Mouse (Mus musculus): ENCODE results near the gene Stk39. TPM values are rescaled to one million over a fixed set of nuclear protein-coding genes. Genes with fewer than 3 reads are reported as not detected.
A peak's percentile ranks its signal among the peaks of the same experiment; 100 is the strongest.

Gene Stk39
- polyA plus RNA-seq, 1 experiment from 2014 or later = 53.0 TPM

DNA sequence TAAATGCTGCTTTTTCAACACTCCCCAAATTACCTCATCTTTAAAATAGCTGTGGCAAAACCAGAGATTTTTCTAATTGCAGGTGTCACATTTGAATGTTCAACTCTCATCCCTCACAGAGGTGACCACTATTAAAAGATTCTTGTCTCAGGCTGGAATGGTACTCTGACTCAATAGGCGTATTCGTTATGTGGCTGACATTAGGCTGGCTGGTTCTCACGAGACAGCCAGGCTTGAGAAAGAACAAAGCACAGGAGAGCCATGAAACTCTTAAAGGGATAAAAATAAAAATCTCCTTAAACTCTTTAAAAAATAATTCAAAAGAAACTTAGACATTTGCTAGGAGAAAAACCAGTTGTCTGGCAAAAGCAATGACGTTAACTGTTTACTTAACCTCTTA is 853 bp upstream of the Stk39 start:
- no peaks in the 10 kb centered on the region for H3K27me3 ChIP-seq (ENCODE audit: control insufficient read depth, insufficient read depth, low read length)
- no peak overlapping the region for H3K27ac ChIP-seq (ENCODE audit: low read depth, low read length)
- H3K4me3 ChIP-seq (ENCODE audit: low read depth, low read length) = no peak overlapping the region; the same call in 1 of the 2 replicates
- WGBS = 29% methylated on average over 4 of the region's 4 CpGs
- no peak overlapping the region for H3K4me2 ChIP-seq (replicated peaks; ENCODE audit: low read depth, low read length)
- no peaks in the 10 kb centered on the region for H3K36me3 ChIP-seq (ENCODE audit: control insufficient read depth, insufficient read depth, low read length)
- peaks cover 2% of the 10 kb centered on the region; the same call in 1 of the 2 replicates for H3K4me1 ChIP-seq (replicated peaks; ENCODE audit: control insufficient read depth, insufficient read depth, low read length)
- ATAC-seq (ENCODE audit: low FRiP score) = no peak
- H3K9ac ChIP-seq (ENCODE audit: low read depth, low read length) = no peak overlapping the region
- H3K9me3 ChIP-seq (ENCODE audit: control insufficient read depth, low read length) = no peaks in the 10 kb centered on the region
- DNase-seq (ENCODE audit: low spot score) = no peak

DNA sequence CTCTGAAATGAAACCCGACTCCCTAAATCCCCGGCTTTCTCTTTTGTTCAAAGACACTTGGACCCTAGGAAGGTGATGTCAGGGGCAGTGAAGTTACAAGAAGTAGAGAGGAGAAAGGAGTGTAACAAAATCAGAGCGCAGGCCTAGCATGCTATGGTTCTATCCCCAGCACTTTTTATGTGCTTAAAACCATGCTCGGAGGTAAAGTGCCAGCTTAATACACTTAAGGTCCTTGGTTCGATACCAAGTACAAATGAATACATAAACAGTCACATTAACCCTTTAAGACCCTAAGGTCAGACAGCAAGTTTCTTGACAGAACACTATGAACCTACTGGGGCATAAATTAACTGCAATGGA is 463 bp upstream of the Stk39 start:
- H3K27me3 ChIP-seq (ENCODE audit: control insufficient read depth, insufficient read depth, low read length) = no peaks in the 10 kb centered on the region
- no peak overlapping the region; the same call in 1 of the 2 replicates for H3K9ac ChIP-seq (ENCODE audit: low read depth, low read length)
- WGBS = 3% methylated on average over 5 of the region's 5 CpGs
- ATAC-seq (ENCODE audit: low FRiP score) = peak; percentile 6; the same call in 1 of the 2 replicates
- H3K4me3 ChIP-seq (ENCODE audit: low read depth, low read length) = peak overlapping the region; percentile 90
- H3K27ac ChIP-seq (ENCODE audit: low read depth, low read length) = no peak overlapping the region
- peak overlapping the region; percentile 83 for H3K4me2 ChIP-seq (replicated peaks; ENCODE audit: low read depth, low read length)
- DNase-seq (ENCODE audit: low spot score) = no peak
- H3K36me3 ChIP-seq (ENCODE audit: control insufficient read depth, insufficient read depth, low read length) = no peaks in the 10 kb centered on the region
- peaks cover 2% of the 10 kb centered on the region; the same call in 1 of the 2 replicates for H3K4me1 ChIP-seq (replicated peaks; ENCODE audit: control insufficient read depth, insufficient read depth, low read length)
- no peaks in the 10 kb centered on the region for H3K9me3 ChIP-seq (ENCODE audit: control insufficient read depth, low read length)

DNA sequence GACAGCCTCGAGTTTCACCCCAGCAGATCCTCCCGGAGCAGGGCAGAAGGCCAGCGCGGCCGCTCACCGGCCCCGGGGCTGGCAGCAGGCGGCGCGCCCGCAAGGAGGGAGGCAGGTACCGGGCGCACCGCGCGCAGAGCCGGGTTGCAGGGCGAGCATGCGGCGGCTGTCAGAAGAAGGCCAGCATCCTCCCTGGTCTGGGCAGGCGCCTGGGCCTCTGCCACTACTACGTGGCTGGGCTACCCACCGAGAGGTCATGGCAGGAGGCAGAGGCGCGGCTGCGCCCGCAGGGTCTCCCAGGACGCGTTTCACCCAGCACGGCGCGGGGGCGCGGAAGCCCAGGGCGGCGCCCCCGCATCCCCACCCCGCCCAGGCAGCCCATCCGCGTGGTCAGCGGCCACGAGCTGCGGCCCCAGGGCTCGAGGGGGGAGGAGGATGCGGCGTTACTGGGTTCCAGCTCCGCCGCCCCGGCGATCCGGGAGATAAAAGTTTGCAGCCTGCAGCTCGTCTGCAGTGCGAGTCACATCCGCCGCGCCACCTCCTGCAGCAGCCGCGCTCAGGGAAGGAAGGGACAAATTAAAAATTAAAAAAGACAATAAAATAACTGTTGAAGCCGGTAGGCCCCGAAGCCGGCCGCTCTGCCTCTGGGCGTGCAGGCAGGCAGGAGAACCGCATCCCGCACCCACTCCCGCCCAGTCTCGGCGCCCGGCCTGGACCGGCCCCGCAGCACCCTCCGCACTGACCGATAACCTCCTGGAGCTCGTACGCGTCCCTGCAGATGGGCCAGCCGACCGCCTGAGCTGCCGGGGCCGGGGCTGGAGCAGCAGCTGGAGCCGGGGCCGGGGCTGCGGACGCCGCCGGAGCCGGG is 943 bp downstream of the Stk39 start:
- peak; percentile 76 for DNase-seq (ENCODE audit: low spot score)
- peak overlapping the region; percentile 92 for H3K27ac ChIP-seq (ENCODE audit: low read depth, low read length)
- H3K4me3 ChIP-seq (ENCODE audit: low read depth, low read length) = peak overlapping the region; percentile 90
- peak overlapping the region; percentile 91 for H3K9ac ChIP-seq (ENCODE audit: low read depth, low read length)
- H3K36me3 ChIP-seq (ENCODE audit: control insufficient read depth, insufficient read depth, low read length) = no peaks in the 10 kb centered on the region
- H3K4me2 ChIP-seq (replicated peaks; ENCODE audit: low read depth, low read length) = peak overlapping the region; percentile 83
- H3K9me3 ChIP-seq (ENCODE audit: control insufficient read depth, low read length) = no peaks in the 10 kb centered on the region
- ATAC-seq (ENCODE audit: low FRiP score) = peak; percentile 86
- H3K4me1 ChIP-seq (replicated peaks; ENCODE audit: control insufficient read depth, insufficient read depth, low read length) = peaks cover 2% of the 10 kb centered on the region; the same call in 1 of the 2 replicates
- WGBS = under 1% methylated on average over 75 of the region's 87 CpGs
- H3K27me3 ChIP-seq (ENCODE audit: control insufficient read depth, insufficient read depth, low read length) = no peaks in the 10 kb centered on the region

DNA sequence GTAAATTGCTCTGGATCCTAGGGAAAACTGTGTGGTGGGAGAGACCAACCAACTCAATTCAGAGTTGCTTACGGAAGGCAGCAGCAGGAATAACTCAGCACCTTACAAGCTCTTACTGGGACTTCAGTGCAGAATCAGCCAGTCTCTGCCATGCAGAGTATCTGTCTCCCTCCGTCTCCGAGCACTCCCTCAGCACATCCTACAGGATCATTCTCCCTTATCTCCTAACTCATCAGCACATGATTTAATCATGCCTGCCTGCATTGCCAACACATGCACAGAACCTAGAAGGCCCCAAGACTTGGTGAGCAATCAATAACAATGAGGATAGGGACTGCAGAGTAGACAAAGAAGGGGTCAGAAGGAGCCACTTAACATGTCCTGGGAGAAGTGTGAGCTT is 2.6 kb downstream of the Stk39 start:
- Histone ChIP-seq H3K4me3 (ENCODE audit: low read depth, low read length) (no peak overlapping the region), H3K4me2 (replicated peaks; ENCODE audit: low read depth, low read length) (peak overlapping the region; percentile 31; the same call in 1 of the 2 replicates), H3K4me1 (replicated peaks; ENCODE audit: control insufficient read depth, insufficient read depth, low read length) (peaks cover 2% of the 10 kb centered on the region; the same call in 1 of the 2 replicates), H3K36me3 (ENCODE audit: control insufficient read depth, insufficient read depth, low read length) (no peaks in the 10 kb centered on the region), H3K9ac (ENCODE audit: low read depth, low read length) (no peak overlapping the region), H3K27ac (ENCODE audit: low read depth, low read length) (no peak overlapping the region), H3K9me3 (ENCODE audit: control insufficient read depth, low read length) (no peaks in the 10 kb centered on the region), H3K27me3 (ENCODE audit: control insufficient read depth, insufficient read depth, low read length) (no peaks in the 10 kb centered on the region)
- ATAC-seq (ENCODE audit: low FRiP score) (no peak), DNase-seq (ENCODE audit: low spot score) (peak; percentile 10)
- WGBS = 61% methylated on average over 3 of the region's 3 CpGs

DNA sequence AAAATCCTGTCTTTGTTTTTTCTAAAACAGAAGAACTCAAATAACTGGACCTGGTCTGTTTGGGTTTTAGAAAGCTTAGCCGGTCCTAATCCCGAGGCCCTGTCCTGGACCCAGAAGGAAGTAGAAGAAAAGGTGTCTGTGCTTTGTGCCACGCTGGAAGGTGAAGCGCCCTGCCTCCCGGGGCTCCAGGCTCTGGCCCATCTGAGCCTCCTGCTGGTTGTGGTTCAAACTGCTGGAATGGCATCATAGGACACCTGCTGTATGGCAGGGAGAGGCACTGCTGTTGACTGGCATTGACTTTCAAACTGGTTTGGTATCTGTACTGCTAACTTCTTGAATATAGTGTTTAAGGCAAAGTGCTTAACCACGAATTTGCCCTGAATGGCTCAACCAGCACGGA is 3.4 kb downstream of the Stk39 start:
- WGBS = 63% methylated on average over 7 of the region's 7 CpGs

DNA sequence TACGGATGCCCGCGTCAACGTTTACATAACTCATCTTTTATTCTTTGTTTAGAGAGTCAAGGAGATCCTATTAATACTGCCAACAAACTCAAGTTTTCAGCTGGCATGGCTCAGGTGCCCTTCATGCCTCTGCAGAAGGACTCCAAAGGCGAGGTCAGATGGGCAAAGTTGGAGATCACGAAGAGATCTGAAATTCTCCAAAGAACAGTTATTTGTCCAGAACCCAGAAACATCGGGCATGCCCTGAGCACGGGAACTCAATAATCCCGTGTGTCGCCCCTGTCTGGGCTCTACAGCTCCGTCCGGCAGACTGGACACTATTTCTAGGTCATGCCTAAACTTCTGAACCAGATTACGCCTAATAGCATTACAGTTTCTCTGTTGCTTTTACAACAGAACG is 3.8 kb downstream of the Stk39 start:
- Histone ChIP-seq H3K27ac (ENCODE audit: low read depth, low read length) (no peak overlapping the region), H3K27me3 (ENCODE audit: control insufficient read depth, insufficient read depth, low read length) (no peaks in the 10 kb centered on the region), H3K4me1 (replicated peaks; ENCODE audit: control insufficient read depth, insufficient read depth, low read length) (peaks cover 2% of the 10 kb centered on the region; the same call in 1 of the 2 replicates), H3K9ac (ENCODE audit: low read depth, low read length) (no peak overlapping the region), H3K4me2 (replicated peaks; ENCODE audit: low read depth, low read length) (no peak overlapping the region), H3K9me3 (ENCODE audit: control insufficient read depth, low read length) (no peaks in the 10 kb centered on the region), H3K36me3 (ENCODE audit: control insufficient read depth, insufficient read depth, low read length) (no peaks in the 10 kb centered on the region), H3K4me3 (ENCODE audit: low read depth, low read length) (no peak overlapping the region)
- WGBS = 90% methylated on average over 14 of the region's 14 CpGs
- no peak for ATAC-seq (ENCODE audit: low FRiP score)
- DNase-seq (ENCODE audit: low spot score) = no peak

More for the DNA sequence above, 3.4 kb downstream of the Stk39 start:
- H3K27me3 ChIP-seq (ENCODE audit: control insufficient read depth, insufficient read depth, low read length) = no peaks in the 10 kb centered on the region
- no peak overlapping the region for H3K9ac ChIP-seq (ENCODE audit: low read depth, low read length)
- H3K4me3 ChIP-seq (ENCODE audit: low read depth, low read length) = no peak overlapping the region
- ATAC-seq (ENCODE audit: low FRiP score) (no peak), DNase-seq (ENCODE audit: low spot score) (peak; percentile 28)
- peaks cover 2% of the 10 kb centered on the region; the same call in 1 of the 2 replicates for H3K4me1 ChIP-seq (replicated peaks; ENCODE audit: control insufficient read depth, insufficient read depth, low read length)
- no peak overlapping the region for H3K4me2 ChIP-seq (replicated peaks; ENCODE audit: low read depth, low read length)
- H3K27ac ChIP-seq (ENCODE audit: low read depth, low read length) = no peak overlapping the region
- no peaks in the 10 kb centered on the region for H3K36me3 ChIP-seq (ENCODE audit: control insufficient read depth, insufficient read depth, low read length)
- H3K9me3 ChIP-seq (ENCODE audit: control insufficient read depth, low read length) = no peaks in the 10 kb centered on the region

DNA sequence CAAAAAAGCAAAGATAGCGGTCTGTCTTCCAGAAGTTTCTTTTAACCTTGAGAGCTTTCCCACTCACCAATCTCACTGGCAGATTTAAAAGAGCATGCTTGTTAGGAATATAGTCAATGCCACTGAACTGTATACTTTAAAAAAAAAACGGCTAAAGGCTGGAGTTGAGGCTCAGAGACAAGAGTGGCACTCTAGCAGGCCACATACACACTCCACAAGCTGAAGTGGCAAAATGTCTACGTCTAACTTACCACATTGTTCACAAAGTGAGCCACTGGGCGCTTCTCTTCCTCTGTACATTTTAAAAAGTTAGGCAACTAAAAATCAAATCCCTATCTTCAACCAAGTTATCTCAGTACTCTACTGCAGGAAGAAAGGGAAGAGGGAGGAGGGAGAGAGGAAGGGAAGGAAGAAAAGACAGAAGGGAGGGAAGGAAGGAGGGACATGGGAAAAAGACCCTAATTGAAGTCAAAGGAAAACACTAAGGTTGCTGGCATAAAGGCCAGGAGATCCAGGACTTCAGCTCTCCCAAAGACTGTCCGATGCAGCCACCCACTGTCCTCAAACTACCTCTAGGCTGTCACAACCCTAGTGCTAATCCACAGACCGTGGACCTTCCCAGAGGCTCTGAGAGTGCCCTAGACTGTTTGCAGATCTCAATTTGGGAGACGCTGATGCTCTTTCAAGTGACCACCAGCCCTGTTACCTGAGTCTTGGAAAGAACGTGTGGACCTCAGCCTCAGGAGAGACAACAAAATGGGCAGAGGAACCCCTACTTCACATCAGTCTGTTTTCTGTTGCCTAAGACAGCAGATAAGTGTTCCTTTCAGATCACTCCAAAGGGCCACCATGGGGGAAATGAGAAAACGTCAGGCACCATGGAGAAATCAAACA is 4.7 kb downstream of the Stk39 start:
- Histone ChIP-seq H3K4me2 (replicated peaks; ENCODE audit: low read depth, low read length) (no peak overlapping the region), H3K9ac (ENCODE audit: low read depth, low read length) (no peak overlapping the region), H3K4me3 (ENCODE audit: low read depth, low read length) (no peak overlapping the region), H3K9me3 (ENCODE audit: control insufficient read depth, low read length) (no peaks in the 10 kb centered on the region), H3K36me3 (ENCODE audit: control insufficient read depth, insufficient read depth, low read length) (no peaks in the 10 kb centered on the region), H3K27ac (ENCODE audit: low read depth, low read length) (no peak overlapping the region), H3K27me3 (ENCODE audit: control insufficient read depth, insufficient read depth, low read length) (no peaks in the 10 kb centered on the region), H3K4me1 (replicated peaks; ENCODE audit: control insufficient read depth, insufficient read depth, low read length) (peaks cover 2% of the 10 kb centered on the region; the same call in 1 of the 2 replicates)
- WGBS = 87% methylated on average over 9 of the region's 9 CpGs
- ATAC-seq (ENCODE audit: low FRiP score) = no peak
- no peak for DNase-seq (ENCODE audit: low spot score)

DNA sequence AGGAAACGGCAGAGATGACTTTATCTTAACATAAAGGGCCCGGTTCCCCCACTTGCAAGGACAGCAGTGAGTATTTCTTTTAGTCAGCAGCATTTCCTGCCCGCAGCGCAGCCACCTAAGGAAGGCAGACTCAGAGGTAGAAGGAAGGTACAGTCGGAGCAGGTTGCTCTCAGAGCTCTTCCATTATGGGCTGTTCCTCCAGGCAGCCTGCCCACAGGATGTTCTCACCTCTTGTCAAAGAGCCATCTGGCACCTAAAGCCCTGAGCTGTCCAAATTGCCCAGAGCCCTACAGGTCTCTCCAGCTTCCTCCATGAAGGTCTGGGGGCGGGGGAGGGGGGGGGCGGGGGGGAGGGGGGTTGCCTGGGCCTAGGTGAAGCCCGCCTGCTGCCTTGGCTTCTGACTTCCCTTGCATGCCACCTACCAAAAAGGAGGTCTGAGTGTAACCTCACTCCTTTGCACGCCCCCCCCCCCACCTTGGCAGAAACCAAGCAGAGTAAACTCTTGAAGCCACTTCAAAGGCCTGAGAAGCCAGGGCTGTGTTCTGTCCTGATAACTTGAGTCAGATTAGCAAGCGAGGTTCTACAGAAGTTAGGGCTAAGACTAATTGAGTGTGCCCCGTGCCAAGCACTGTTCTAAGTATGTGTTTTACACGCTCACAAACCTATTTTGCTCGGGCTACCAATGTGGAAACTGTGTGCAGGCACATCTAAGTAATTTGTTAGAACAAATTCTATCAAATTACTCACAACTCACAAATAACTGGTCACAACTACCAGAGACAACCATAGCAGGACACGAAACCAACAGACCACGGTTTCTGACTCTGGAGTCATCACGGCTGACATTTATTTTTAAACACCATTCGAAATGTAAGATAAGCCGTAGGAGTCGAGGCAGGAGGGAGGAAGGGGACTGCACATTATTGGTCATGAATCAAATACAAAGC is 5.7 kb downstream of the Stk39 start:
- no peak for DNase-seq (ENCODE audit: low spot score)
- Histone ChIP-seq H3K4me2 (replicated peaks; ENCODE audit: low read depth, low read length) (no peak overlapping the region), H3K36me3 (ENCODE audit: control insufficient read depth, insufficient read depth, low read length) (no peaks in the 10 kb centered on the region), H3K9me3 (ENCODE audit: control insufficient read depth, low read length) (no peaks in the 10 kb centered on the region), H3K4me3 (ENCODE audit: low read depth, low read length) (no peak overlapping the region), H3K27ac (ENCODE audit: low read depth, low read length) (no peak overlapping the region), H3K4me1 (replicated peaks; ENCODE audit: control insufficient read depth, insufficient read depth, low read length) (peaks cover 2% of the 10 kb centered on the region; the same call in 1 of the 2 replicates), H3K27me3 (ENCODE audit: control insufficient read depth, insufficient read depth, low read length) (no peaks in the 10 kb centered on the region), H3K9ac (ENCODE audit: low read depth, low read length) (no peak overlapping the region)
- 78% methylated on average over 17 of the region's 19 CpGs for WGBS
- no peak for ATAC-seq (ENCODE audit: low FRiP score)
